In the genomic region with DNA sequence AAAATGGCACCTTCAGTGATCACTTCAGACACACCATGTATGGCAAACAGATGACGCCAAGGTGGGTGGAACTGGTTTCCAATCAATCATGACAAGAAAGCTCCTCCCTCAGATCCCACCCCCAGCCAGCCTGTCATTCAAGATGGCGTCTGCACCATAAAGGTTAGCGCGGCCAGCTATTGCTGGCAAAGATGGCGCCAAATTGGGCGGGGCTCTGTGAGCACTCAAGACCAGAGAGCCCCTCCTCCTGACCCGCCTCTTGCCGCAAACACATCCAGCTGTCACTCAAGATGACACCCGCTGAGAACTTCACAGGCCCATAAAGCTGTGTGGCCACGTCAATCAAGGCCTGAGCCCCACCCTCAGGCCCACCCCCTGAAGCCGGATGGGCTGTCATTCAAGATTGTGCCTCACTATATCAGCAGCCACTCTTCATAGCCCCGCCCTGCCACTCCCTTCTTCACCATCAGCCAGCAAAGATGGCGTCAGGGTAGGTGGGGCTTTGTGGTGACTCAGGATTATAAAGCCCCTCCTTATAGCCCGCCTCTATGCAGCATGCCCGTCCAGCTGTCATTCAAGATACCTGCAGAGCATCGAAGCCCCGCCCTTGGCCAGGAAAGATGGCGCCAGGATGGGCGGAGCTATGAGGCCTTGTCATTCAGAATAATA, we compare ENCODE assay signal across 9 mouse cellular contexts. TPM values are rescaled to one million over a fixed set of nuclear protein-coding genes. Genes with fewer than 3 reads are reported as not detected.
DNase-seq lines count a peak whose midpoint lies in the region; ATAC-seq and TF ChIP-seq lines count a peak whose summit lies in the region.
"Had no signal": no experiment of that assay in that cellular context is flagged by ENCODE, and none has a peak within 500 bp of the region (broad histone marks: within the 10 kb centered on the region; RNA-seq: fewer than 3 reads in every experiment).

No protein-coding gene starts in this region.

- H3K9me3 ChIP-seq in forebrain, embryonic 14.5 days (replicated peaks; ENCODE audit: control insufficient read depth, low read length): peaks cover 26% of the 10 kb centered on the region
- H3K9me3 ChIP-seq in heart, postnatal 0 days (replicated peaks; ENCODE audit: control insufficient read depth, low read length): 0 out of 2 replicates have a peak, but pooled peaks cover 14% of the 10 kb centered on the region
- peaks cover 31% of the 10 kb centered on the region for H3K9me3 ChIP-seq in liver, embryonic 13.5 days (replicated peaks)

- peaks cover 12% of the 10 kb centered on the region for H3K36me3 ChIP-seq in forebrain, embryonic 14.5 days (ENCODE audit: control insufficient read depth, insufficient read depth, low read length)
- 0 out of 2 replicates have a peak, but pooled peaks cover 22% of the 10 kb centered on the region for H3K36me3 ChIP-seq in heart, postnatal 0 days (replicated peaks; ENCODE audit: control insufficient read depth, insufficient read depth, low read length)
- H3K36me3 ChIP-seq in liver, embryonic 13.5 days: peaks cover 5% of the 10 kb centered on the region

- H3K27ac ChIP-seq in forebrain, embryonic 14.5 days (ENCODE audit: low read depth, low read length): peak overlapping the region; percentile 97
- H3K27ac ChIP-seq in heart, postnatal 0 days (ENCODE audit: low read depth): peak overlapping the region; percentile 94
- H3K27ac ChIP-seq in liver, embryonic 13.5 days: peak overlapping the region; percentile 66
- H3K27ac ChIP-seq in olfactory bulb, adult 2 months (ENCODE audit: insufficient read depth, low read depth, low read length): peak overlapping the region; percentile 94

- no peak; the same call in 1 of the 2 replicates for TF ChIP-seq POLR2A in olfactory bulb, adult 2 months (IDR thresholded peaks at IDR 0.05; ENCODE audit: insufficient read depth, low read depth, low read length)

- peak overlapping the region; percentile 42 for H3K4me2 ChIP-seq in forebrain, embryonic 14.5 days (ENCODE audit: low read length)
- peak overlapping the region; percentile 58 for H3K4me2 ChIP-seq in heart, postnatal 0 days (ENCODE audit: low read depth, low read length)
- peak overlapping the region; percentile 70 for H3K4me2 ChIP-seq in liver, embryonic 13.5 days

- DNase-seq in MN1 (ENCODE audit: low spot score): peak; percentile 95
- peak; percentile 99 for DNase-seq in forebrain, embryonic 14.5 days (ENCODE audit: low spot score)
- peak; percentile 95 for DNase-seq in heart, postnatal 0 days (ENCODE audit: low spot score)
- DNase-seq in kidney, postnatal 36 days: peak; percentile 91 to 93
- peak; percentile 87 for DNase-seq in liver, embryonic 13.5 days
- DNase-seq in urinary bladder, postnatal 4 days (ENCODE audit: low spot score in 2 of 2): peak; percentile 82 to 87

- ATAC-seq in cerebellum, adult (ENCODE audit: insufficient number of reproducible peaks, low FRiP score, low TSS enrichment): peak; percentile 53
- ATAC-seq in forebrain, embryonic 14.5 days: peak; percentile 77
- peak; percentile 74 for ATAC-seq in heart, postnatal 0 days (ENCODE audit: insufficient read depth, low read depth)
- ATAC-seq in liver, embryonic 13.5 days (ENCODE audit: low read depth): peak; percentile 84

- H3K4me1 ChIP-seq in forebrain, embryonic 14.5 days (ENCODE audit: control insufficient read depth, insufficient read depth, low read length): no peaks in the 10 kb centered on the region
- H3K4me1 ChIP-seq in heart, postnatal 0 days (ENCODE audit: control insufficient read depth, insufficient read depth): no peaks in the 10 kb centered on the region
- H3K4me1 ChIP-seq in liver, embryonic 13.5 days (replicated peaks): no peaks in the 10 kb centered on the region
- no peaks in the 10 kb centered on the region for H3K4me1 ChIP-seq in olfactory bulb, adult 2 months (ENCODE audit: control insufficient read depth, insufficient read depth, low read length)

- H3K4me3 ChIP-seq in forebrain, embryonic 14.5 days (ENCODE audit: low read depth, low read length): peak overlapping the region; percentile 56
- H3K4me3 ChIP-seq in heart, postnatal 0 days (ENCODE audit: low read depth, low read length): peak overlapping the region; percentile 61
- peak overlapping the region; percentile 58 for H3K4me3 ChIP-seq in liver, embryonic 13.5 days (replicated peaks)
- H3K4me3 ChIP-seq in olfactory bulb, adult 2 months (ENCODE audit: insufficient read depth, low read depth, low read length): peak overlapping the region; percentile 57

- 50% methylated on average over 19 of the region's 19 CpGs for WGBS in forebrain, embryonic 14.5 days
- 48% methylated on average over 19 of the region's 19 CpGs for WGBS in heart, postnatal 0 days
- 40% methylated on average over 19 of the region's 19 CpGs for WGBS in liver, embryonic 13.5 days (ENCODE audit: insufficient replicate concordance)
- 48% methylated on average over 19 of the region's 19 CpGs for WGBS in olfactory bulb, adult 2 months

- no peak for TF ChIP-seq EP300 in heart, postnatal 0 days (IDR thresholded peaks at IDR 0.05; ENCODE audit: low read depth)

- peak overlapping the region; percentile 46; the same call in 1 of the 2 replicates for H3K9ac ChIP-seq in forebrain, embryonic 14.5 days (ENCODE audit: low read length)
- H3K9ac ChIP-seq in heart, postnatal 0 days (replicated peaks; ENCODE audit: low read depth, low read length): no peak overlapping the region
- H3K9ac ChIP-seq in liver, embryonic 13.5 days: no peak overlapping the region

- no peaks in the 10 kb centered on the region for H3K27me3 ChIP-seq in forebrain, embryonic 14.5 days (replicated peaks; ENCODE audit: control insufficient read depth, insufficient read depth, low read length)
- no peaks in the 10 kb centered on the region for H3K27me3 ChIP-seq in heart, postnatal 0 days (ENCODE audit: control insufficient read depth, insufficient read depth, low read length)
- H3K27me3 ChIP-seq in liver, embryonic 13.5 days: peaks cover 16% of the 10 kb centered on the region

- TF ChIP-seq CTCF in heart, postnatal 0 days (IDR thresholded peaks at IDR 0.05; ENCODE audit: low read depth): no peak
- no peak for TF ChIP-seq CTCF in olfactory bulb, adult 2 months (IDR thresholded peaks at IDR 0.05; ENCODE audit: insufficient read depth, low read depth, low read length)

RNA-seq across cellular contexts. Expression of a gene that starts 1.8 kb away (rescaled TPM):
- 51.1 and 72.9 TPM in 2 replicates for polyA plus RNA-seq in forebrain, embryonic 14.5 days (2014; fragmentation: Nextera tagmentation; extraction: Ambion mirVana)
- total RNA-seq in heart, postnatal 0 days (2014; rRNA removed; ENCODE audit: low replicate concordance): 53.7 and 55.9 TPM in 2 replicates
- 26.3 and 28.5 TPM in 2 replicates for polyA plus RNA-seq in heart, postnatal 0 days (2015; fragmentation: Nextera tagmentation; extraction: Ambion mirVana)
- polyA plus RNA-seq in liver, embryonic 13.5 days (2015; fragmentation: Nextera tagmentation; extraction: Ambion mirVana): 30.9 and 42.8 TPM in 2 replicates
- polyA plus RNA-seq in olfactory bulb, adult 2 months (2012; ENCODE audit: insufficient read depth, insufficient read length, low replicate concordance, missing spikeins): 84.2 and 352 TPM in 2 replicates
- total RNA-seq: hematopoietic stem cell, adult 5-6 weeks had no signal

RNA-seq across cellular contexts. Expression of a gene that starts 2.0 kb away (rescaled TPM):
- polyA plus RNA-seq in forebrain, embryonic 14.5 days (2014; fragmentation: Nextera tagmentation; extraction: Ambion mirVana): 15.5 and 21.9 TPM in 2 replicates
- total RNA-seq in heart, postnatal 0 days (2014; rRNA removed; ENCODE audit: low replicate concordance): 3.1 and 3.2 TPM in 2 replicates
- polyA plus RNA-seq in heart, postnatal 0 days (2015; fragmentation: Nextera tagmentation; extraction: Ambion mirVana): 1.7 and 2.2 TPM in 2 replicates
- 1.4 and 1.9 TPM in 2 replicates for polyA plus RNA-seq in liver, embryonic 13.5 days (2015; fragmentation: Nextera tagmentation; extraction: Ambion mirVana)
- polyA plus RNA-seq in olfactory bulb, adult 2 months (2012; ENCODE audit: insufficient read depth, insufficient read length, low replicate concordance, missing spikeins): not detected in 2 replicates

RNA-seq across cellular contexts. Expression of a gene that starts 32.1 kb away (rescaled TPM):
- 4.3 and 6.5 TPM in 2 replicates for polyA plus RNA-seq in forebrain, embryonic 14.5 days (2014; fragmentation: Nextera tagmentation; extraction: Ambion mirVana)
- total RNA-seq in heart, postnatal 0 days (2014; rRNA removed; ENCODE audit: low replicate concordance): 5.6 and 10.7 TPM in 2 replicates
- polyA plus RNA-seq in heart, postnatal 0 days (2015; fragmentation: Nextera tagmentation; extraction: Ambion mirVana): 1.3 and 1.6 TPM in 2 replicates
- 0.99 and 1.0 TPM in 2 replicates for polyA plus RNA-seq in liver, embryonic 13.5 days (2015; fragmentation: Nextera tagmentation; extraction: Ambion mirVana)
- polyA plus RNA-seq in olfactory bulb, adult 2 months (2012; ENCODE audit: insufficient read depth, insufficient read length, low replicate concordance, missing spikeins): not detected in 2 replicates
- total RNA-seq: hematopoietic stem cell, adult 5-6 weeks had no signal

Comparison
In these comparisons a context has a peak if more than half of its experiments do, and no peak if none do; other contexts are left out.
1. Peak in every context shown above with its lines: DNase-seq, ATAC-seq, H3K4me3 ChIP-seq and H3K27ac ChIP-seq.